Mouse (Mus musculus) megakaryocyte, adult 5-6 weeks (primary cell): ENCODE measurements around the gene Ubl5. TPM values are rescaled to one million over a fixed set of nuclear protein-coding genes. Genes with fewer than 3 reads are reported as not detected.

Experiments
- ATAC-seq: 2 replicates; pipeline ENCODE4 v1.8.0; 2016; ENCODE audit warnings: mild to moderate bottlenecking, inconsistent platforms; ENCODE audit not compliant: poor library complexity, severe bottlenecking
- total RNA-seq, 2 experiments: library from RNA; stranded (forward) in 1 of 2; stranded (reverse) in 1 of 2; fragments of 153-499, 151-499 nt in 1 of 2; fragments of 221-1000, 200-1000 nt in 1 of 2; gene quantifications; 2 replicates each; pipeline versions ENCODE4 v1.2.3 to v1.2.4; 2015 to 2017

Gene Ubl5
- total RNA-seq, 2 experiments from 2014 or later, result 127 to 486 TPM

- no peak for ATAC-seq
These were observed 11.2 kb downstream of the Ubl5 start for GRCm38 (mm10) chr9:20653859-20654258.

GRCm38 (mm10) chr9:20657546-20657945 is 14.9 kb downstream of the Ubl5 start:
- ATAC-seq, result no peak

- peak; percentile 86 for ATAC-seq
These were observed 19.6 kb downstream of the Ubl5 start for GRCm38 (mm10) chr9:20662325-20662724.

GRCm38 (mm10) chr9:20662874-20663273 is 20.2 kb downstream of the Ubl5 start:
- no peak for ATAC-seq

GRCm38 (mm10) chr9:20663956-20664355 is 21.3 kb downstream of the Ubl5 start:
- no peak for ATAC-seq

- no peak for ATAC-seq
These were observed 21.7 kb downstream of the Ubl5 start for GRCm38 (mm10) chr9:20664366-20664765.

- no peak for ATAC-seq
These were observed 22.4 kb downstream of the Ubl5 start for GRCm38 (mm10) chr9:20664982-20665637.

- ATAC-seq, result no peak
These were observed 23.2 kb downstream of the Ubl5 start for GRCm38 (mm10) chr9:20665925-20666324.

- no peak for ATAC-seq
These were observed 23.9 kb downstream of the Ubl5 start for GRCm38 (mm10) chr9:20666510-20667034.

GRCm38 (mm10) chr9:20668065-20668464 is 25.4 kb downstream of the Ubl5 start:
- no peak for ATAC-seq

- no peak for ATAC-seq
These were observed 29.4 kb downstream of the Ubl5 start for GRCm38 (mm10) chr9:20672047-20672446.

- no peak for ATAC-seq
These were observed 35.2 kb downstream of the Ubl5 start for GRCm38 (mm10) chr9:20677892-20678291.

- ATAC-seq, result no peak
These were observed 37.8 kb downstream of the Ubl5 start for GRCm38 (mm10) chr9:20680378-20680958.

- ATAC-seq, result no peak
These were observed 39.1 kb downstream of the Ubl5 start for GRCm38 (mm10) chr9:20681546-20682388.

GRCm38 (mm10) chr9:20682389-20682722 is 39.7 kb downstream of the Ubl5 start:
- ATAC-seq, result no peak

GRCm38 (mm10) chr9:20685081-20685861 is 42.6 kb downstream of the Ubl5 start:
- no peak for ATAC-seq

- no peak for ATAC-seq
These were observed 46.7 kb downstream of the Ubl5 start for GRCm38 (mm10) chr9:20689403-20689802.

GRCm38 (mm10) chr9:20689913-20690312 is 47.2 kb downstream of the Ubl5 start:
- no peak for ATAC-seq

- ATAC-seq, result peak; percentile 64; the same call in 1 of the 2 replicates
These were observed 47.8 kb downstream of the Ubl5 start for GRCm38 (mm10) chr9:20690449-20690848.

- no peak for ATAC-seq
These were observed 50.2 kb downstream of the Ubl5 start for GRCm38 (mm10) chr9:20692863-20693262.

GRCm38 (mm10) chr9:20694721-20695235 is 52.1 kb downstream of the Ubl5 start:
- ATAC-seq, result no peak
